Mouse (Mus musculus): ENCODE results near the gene Pla1a. TPM values are rescaled to one million over a fixed set of nuclear protein-coding genes. Genes with fewer than 3 reads are reported as not detected.

Pla1a gene
- polyA plus RNA-seq, 1 experiment, result 0.37 TPM

DNA sequence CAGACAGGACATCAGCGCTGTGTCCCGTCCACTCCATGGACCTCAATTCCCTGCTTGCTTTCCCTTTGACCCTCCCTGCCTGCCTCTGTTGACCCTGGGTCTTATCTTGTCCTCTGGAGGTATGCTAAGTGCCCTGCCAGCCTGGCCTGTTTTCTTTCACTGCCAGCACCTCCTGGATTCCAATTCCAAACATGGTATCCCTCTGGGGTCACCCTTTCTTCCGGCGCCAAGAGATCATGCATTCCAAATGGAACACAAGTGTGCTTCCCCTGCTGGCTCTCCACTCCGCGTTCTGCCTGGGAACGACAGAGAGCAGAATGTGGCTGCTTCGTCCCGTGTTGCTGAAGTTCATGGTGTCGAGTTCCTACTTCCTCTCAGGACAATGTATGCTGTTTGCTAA is 71.0 kb downstream of the Pla1a start, which contains the start of gene Popdc2:
Gene Popdc2 (plus strand): TSS at position 277 of the 400 bp plus-strand sequence.
- TF ChIP-seq POLR2A (IDR thresholded peaks at IDR 0.05; ENCODE audit: borderline replicate concordance, extremely low read depth, insufficient read depth, insufficient read length, poor library complexity, severe bottlenecking) (no peak), CTCF (IDR thresholded peaks at IDR 0.05; ENCODE audit: borderline replicate concordance, extremely low read depth, insufficient read depth, insufficient read length) (no peak)
- DNase-seq (ENCODE audit: low read depth), result no peak

DNA sequence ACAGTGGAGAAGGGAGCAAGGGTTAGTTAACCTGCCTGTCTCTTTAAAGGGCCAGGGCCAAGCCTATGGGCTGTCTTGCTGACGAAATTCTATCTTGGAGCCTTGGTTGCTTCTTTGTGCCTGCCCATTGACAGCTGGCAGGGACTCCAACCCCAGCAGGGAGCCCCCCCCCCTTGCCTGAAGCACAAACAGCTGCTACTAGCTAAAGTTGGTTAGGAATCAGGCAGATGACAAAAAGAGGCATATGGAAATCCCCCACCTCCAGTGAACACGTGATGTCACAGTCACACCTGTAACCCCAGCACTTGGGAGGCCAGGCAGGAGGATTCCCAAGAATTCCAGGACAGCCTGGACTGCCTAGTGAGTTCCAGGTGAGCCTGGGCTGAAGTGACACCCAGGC is 72.6 kb downstream of the Pla1a start:
- TF ChIP-seq CTCF (IDR thresholded peaks at IDR 0.05; ENCODE audit: borderline replicate concordance, extremely low read depth, insufficient read depth, insufficient read length), result no peak
- TF ChIP-seq POLR2A (IDR thresholded peaks at IDR 0.05; ENCODE audit: borderline replicate concordance, extremely low read depth, insufficient read depth, insufficient read length, poor library complexity, severe bottlenecking), result no peak
- DNase-seq (ENCODE audit: low read depth), result peak; percentile 45

DNA sequence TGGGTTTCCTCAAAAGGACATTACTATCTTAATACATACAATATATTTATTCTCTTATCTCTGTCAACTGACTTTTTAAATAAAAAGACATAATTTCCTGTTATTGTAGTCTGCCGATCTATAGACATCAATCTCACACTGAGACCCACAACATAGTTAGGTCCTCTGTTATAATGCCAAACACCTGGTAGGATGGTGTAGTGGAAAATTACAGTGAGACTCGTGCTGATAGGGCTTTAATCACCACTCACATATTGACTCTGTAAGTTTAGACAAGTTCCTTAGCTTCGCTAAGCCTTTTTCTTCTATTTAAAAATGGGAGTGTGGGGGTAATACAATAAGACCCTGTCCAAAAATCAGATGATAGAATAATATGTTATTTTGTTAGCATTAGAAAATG is 73.1 kb downstream of the Pla1a start:
- no peak for TF ChIP-seq POLR2A (IDR thresholded peaks at IDR 0.05; ENCODE audit: borderline replicate concordance, extremely low read depth, insufficient read depth, insufficient read length, poor library complexity, severe bottlenecking)
- no peak for TF ChIP-seq CTCF (IDR thresholded peaks at IDR 0.05; ENCODE audit: borderline replicate concordance, extremely low read depth, insufficient read depth, insufficient read length)
- no peak for DNase-seq (ENCODE audit: low read depth)

DNA sequence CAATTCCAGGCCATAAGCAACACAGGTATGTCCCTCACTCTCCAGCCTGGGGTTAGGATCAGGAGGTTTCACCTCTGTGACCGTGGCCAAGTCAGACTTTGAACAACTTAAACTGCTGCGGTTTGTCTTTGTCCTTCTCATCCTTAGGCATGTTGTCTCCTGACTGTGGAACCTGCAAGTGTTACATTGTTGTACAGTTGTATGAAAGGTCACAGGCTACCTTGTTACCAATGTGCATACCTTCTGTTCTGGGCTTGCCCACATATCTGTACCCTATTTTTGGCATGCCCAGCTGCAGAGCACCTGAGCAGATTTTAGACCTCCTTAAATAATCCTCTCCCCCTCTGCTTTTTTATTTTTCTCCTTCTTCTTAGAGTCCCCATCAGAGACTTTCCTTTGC is 73.7 kb downstream of the Pla1a start:
- no peak for DNase-seq (ENCODE audit: low read depth)
- no peak for TF ChIP-seq POLR2A (IDR thresholded peaks at IDR 0.05; ENCODE audit: borderline replicate concordance, extremely low read depth, insufficient read depth, insufficient read length, poor library complexity, severe bottlenecking)
- no peak for TF ChIP-seq CTCF (IDR thresholded peaks at IDR 0.05; ENCODE audit: borderline replicate concordance, extremely low read depth, insufficient read depth, insufficient read length)

DNA sequence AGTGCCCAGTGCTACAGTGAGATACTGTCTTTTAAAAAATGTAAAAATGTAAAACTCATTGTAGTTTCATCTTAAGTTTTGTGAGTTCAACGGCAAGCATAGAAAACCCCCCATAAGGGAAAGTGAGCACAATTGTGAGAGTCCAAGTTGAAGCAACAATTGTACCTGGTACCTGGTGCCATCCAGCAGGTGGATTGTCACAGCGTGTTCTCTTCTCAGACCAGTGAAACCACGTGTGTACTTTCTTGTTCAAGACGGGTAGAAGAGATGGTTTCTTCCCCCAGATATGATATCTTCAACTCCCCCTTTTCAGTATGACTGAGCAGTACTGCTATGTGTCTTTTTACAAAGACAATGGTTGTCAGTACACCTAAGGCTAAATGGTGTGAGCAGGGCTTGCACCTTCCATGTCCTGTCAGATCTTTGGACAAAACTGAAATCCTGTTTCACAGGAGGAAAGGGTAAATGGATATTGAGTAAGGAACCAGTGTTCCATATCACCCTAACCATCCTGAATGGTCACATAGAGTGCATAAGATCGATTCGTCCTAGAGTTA is 74.6 kb downstream of the Pla1a start:
- DNase-seq (ENCODE audit: low read depth), result no peak
- TF ChIP-seq CTCF (IDR thresholded peaks at IDR 0.05; ENCODE audit: borderline replicate concordance, extremely low read depth, insufficient read depth, insufficient read length) (no peak), POLR2A (IDR thresholded peaks at IDR 0.05; ENCODE audit: borderline replicate concordance, extremely low read depth, insufficient read depth, insufficient read length, poor library complexity, severe bottlenecking) (no peak)

DNA sequence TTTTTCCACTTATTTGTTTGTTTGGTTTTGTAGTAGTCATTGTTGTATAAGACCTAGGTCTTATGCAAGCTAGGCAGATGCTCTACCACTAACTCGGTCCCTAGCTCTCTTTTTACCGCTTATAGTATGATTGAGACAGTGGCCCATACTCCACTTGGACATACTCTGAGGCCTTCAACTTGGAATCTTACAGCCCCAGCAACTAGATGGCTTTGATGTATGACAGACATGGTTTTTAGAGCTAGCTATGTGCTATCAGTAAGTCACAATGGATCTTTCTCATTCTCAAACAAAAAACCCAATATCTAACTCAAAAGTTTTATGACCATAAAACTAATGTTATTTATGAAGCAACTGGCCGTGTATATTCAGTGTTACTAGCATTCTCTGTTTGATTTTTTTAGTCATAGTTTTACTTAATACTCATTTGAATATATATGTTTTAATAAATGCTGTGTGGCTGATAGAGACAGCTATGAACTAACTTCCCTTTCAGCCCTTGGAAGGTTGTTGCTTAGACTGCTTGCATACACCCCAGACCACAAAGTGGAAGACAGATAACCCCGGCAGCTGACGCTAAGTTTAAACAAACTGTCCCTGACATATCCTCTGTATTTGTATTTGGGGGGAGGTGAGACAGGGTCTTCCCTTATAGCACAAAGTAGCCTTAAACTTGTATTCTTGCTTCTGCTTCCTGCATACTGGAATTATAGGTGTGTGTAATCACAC is 78.6 kb downstream of the Pla1a start:
- no peak for DNase-seq (ENCODE audit: low read depth)
- TF ChIP-seq POLR2A (IDR thresholded peaks at IDR 0.05; ENCODE audit: borderline replicate concordance, extremely low read depth, insufficient read depth, insufficient read length, poor library complexity, severe bottlenecking) (no peak), CTCF (IDR thresholded peaks at IDR 0.05; ENCODE audit: borderline replicate concordance, extremely low read depth, insufficient read depth, insufficient read length) (no peak)

DNA sequence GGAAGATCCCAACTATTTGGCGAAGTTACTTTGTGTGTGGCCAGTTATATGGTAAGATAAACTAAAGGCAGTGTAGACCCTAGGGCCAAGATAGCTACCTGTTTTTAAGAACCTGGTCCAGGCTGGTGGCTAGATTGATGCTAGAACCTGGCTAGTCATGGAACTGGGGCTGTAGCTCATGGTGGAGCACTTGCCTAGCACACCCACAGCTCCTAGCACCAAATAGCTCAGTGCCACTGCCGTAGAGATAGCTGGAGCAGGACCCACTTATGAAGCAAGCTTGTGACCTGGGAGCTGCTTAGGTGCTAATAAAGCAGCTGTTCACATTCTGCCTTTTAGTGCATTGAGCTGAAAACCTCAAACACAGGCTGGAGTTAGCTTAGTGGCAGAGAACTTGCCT is 79.3 kb downstream of the Pla1a start:
- no peak for DNase-seq (ENCODE audit: low read depth)
- no peak for TF ChIP-seq CTCF (IDR thresholded peaks at IDR 0.05; ENCODE audit: borderline replicate concordance, extremely low read depth, insufficient read depth, insufficient read length)
- TF ChIP-seq POLR2A (IDR thresholded peaks at IDR 0.05; ENCODE audit: borderline replicate concordance, extremely low read depth, insufficient read depth, insufficient read length, poor library complexity, severe bottlenecking), result no peak

DNA sequence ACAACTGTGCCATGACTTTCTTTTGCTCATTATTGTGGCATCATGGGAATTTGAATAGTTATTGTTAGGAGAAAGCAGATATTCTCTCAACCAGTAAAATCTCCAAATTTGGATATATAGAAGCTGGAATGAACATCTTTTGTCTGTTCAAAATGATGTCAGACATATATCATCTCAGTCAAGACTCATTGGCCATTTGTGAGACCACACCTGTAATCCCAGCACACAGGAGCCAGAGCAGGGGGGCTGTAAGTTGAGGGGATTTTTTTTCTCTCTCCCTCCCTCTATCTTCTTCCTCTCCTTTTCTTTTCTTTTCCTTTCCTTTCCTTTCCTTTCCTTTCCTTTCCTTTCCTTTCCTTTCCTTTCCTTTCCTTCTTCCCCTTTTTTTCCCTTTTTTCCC is 80.1 kb downstream of the Pla1a start:
- no peak for DNase-seq (ENCODE audit: low read depth)
- TF ChIP-seq POLR2A (IDR thresholded peaks at IDR 0.05; ENCODE audit: borderline replicate concordance, extremely low read depth, insufficient read depth, insufficient read length, poor library complexity, severe bottlenecking) (no peak), CTCF (IDR thresholded peaks at IDR 0.05; ENCODE audit: borderline replicate concordance, extremely low read depth, insufficient read depth, insufficient read length) (no peak)

DNA sequence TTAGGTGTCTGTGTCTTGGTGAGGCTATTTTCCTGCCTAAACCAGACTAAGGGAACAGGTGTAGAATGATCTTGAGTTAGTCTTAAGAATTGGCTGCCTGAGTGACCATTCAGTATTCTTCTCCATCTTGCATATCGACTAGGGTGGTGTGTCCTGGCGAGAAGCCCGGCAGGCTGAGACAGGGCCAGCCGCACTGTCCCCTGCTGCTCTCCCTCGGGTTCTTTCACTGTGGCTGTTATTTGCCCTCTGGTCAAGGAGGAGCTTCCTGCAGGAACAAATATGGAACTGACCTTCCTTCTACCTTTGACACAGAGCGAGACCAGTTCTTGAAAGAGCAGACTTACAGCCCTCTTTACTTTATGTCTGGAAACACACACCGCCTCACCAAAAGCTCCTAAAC is 80.9 kb downstream of the Pla1a start:
- no peak for DNase-seq (ENCODE audit: low read depth)
- no peak for TF ChIP-seq POLR2A (IDR thresholded peaks at IDR 0.05; ENCODE audit: borderline replicate concordance, extremely low read depth, insufficient read depth, insufficient read length, poor library complexity, severe bottlenecking)
- TF ChIP-seq CTCF (IDR thresholded peaks at IDR 0.05; ENCODE audit: borderline replicate concordance, extremely low read depth, insufficient read depth, insufficient read length), result no peak

DNA sequence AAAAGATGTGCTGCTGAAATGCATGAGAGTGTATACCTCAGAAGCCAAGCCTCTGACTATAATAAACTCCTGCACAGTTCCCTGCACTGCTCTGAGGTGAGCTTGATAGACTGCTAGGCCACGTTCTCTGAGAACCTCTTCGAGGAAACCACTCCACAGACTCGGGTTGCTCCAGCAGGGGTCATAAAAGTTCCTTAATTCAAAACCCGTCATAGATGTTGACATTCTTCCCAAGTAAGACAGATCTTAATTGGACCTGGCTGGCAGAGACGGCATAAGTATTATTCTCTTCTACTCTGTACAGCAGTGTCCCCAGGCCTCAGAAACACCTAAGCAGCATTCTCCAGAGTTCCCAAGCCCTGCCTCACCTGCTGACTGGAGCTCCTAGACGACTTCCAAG is 82.0 kb downstream of the Pla1a start:
- DNase-seq (ENCODE audit: low read depth), result no peak

DNA sequence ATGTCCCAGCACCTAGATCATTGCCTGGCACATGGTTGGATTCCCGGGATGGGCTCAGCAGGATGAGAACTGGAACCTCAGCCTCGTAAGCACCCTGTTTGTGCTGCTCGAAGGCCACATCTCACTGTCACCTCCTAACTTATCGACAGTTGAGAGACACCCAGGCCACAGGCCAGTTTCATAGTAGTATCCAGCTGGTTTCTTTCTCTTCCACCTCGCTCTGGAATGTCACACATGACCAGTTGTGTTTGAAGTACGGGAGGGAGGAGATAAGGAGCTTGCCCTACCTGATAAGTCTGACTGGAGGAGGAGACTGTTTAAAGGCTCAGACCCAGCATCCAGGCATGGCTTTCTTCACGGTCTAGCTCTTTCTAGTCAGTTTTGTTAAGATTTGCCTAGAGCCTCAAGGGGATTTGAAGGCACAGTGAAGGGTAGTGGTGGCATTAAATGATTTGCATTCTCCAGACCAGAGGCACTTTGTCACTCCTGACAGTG is 82.5 kb downstream of the Pla1a start:
- DNase-seq (ENCODE audit: low read depth), result no peak
- TF ChIP-seq POLR2A (IDR thresholded peaks at IDR 0.05; ENCODE audit: borderline replicate concordance, extremely low read depth, insufficient read depth, insufficient read length, poor library complexity, severe bottlenecking), result no peak
- no peak for TF ChIP-seq CTCF (IDR thresholded peaks at IDR 0.05; ENCODE audit: borderline replicate concordance, extremely low read depth, insufficient read depth, insufficient read length)

More for the DNA sequence above, 82.0 kb downstream of the Pla1a start:
- TF ChIP-seq POLR2A (IDR thresholded peaks at IDR 0.05; ENCODE audit: borderline replicate concordance, extremely low read depth, insufficient read depth, insufficient read length, poor library complexity, severe bottlenecking) (no peak), CTCF (IDR thresholded peaks at IDR 0.05; ENCODE audit: borderline replicate concordance, extremely low read depth, insufficient read depth, insufficient read length) (no peak)

DNA sequence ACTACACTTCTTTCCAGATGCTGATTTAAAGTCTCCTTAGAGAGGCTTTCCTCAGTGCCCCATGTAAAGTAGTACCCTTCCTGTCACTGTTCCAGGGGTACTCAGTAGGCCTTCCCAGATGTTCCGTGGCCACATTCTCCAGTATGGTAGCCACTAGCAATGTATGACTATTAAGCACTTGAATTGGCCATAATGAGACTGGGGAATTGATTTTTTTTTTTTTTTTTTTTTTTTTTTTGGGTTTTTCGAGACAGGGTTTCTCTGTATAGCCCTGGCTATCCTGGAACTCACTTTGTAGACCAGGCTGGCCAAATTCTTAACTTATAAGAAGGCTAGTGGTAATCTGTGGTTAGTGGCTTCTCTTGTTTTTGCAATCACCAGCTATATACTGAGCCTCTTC is 83.1 kb downstream of the Pla1a start:
- DNase-seq (ENCODE audit: low read depth), result no peak
- TF ChIP-seq POLR2A (IDR thresholded peaks at IDR 0.05; ENCODE audit: borderline replicate concordance, extremely low read depth, insufficient read depth, insufficient read length, poor library complexity, severe bottlenecking) (no peak), CTCF (IDR thresholded peaks at IDR 0.05; ENCODE audit: borderline replicate concordance, extremely low read depth, insufficient read depth, insufficient read length) (no peak)

Measured in brain, embryonic 14.5 days (tissue).